Mouse (Mus musculus) liver, embryonic 14.5 days (tissue): ENCODE results near the gene Gpr182. TPM values are rescaled to one million over a fixed set of nuclear protein-coding genes. Genes with fewer than 3 reads are reported as not detected.
"Not testable (repeated sequence)": the region's sequence is repeated elsewhere in the genome, so short reads cannot be mapped to it uniquely, and the experiment has no call there.

ENCODE experiments used
- ATAC-seq: fragments of 200-750 bp; cut with Nextera tagmentation; 2 replicates; pipeline ENCODE4 v1.8.0; 2017; ENCODE audit warnings: moderate number of reproducible peaks, mild to moderate bottlenecking, moderate library complexity; ENCODE audit not compliant: insufficient read depth
- DNase-seq, 3 experiments: peaks; one replicate each; pipeline ENCODE4 v3.0.0-alpha.2; 2012 to 2013; ENCODE audit warnings: low read depth in 3 of 3, low spot score in 3 of 3
- H3K27ac ChIP-seq: fragments of 300-500 bp; sonication (generic); 2 replicates; pipeline ENCODE4 v1.5.1; 2014; ENCODE audit warnings: moderate library complexity, mild to moderate bottlenecking, control low read depth, inconsistent platforms
- H3K27me3 ChIP-seq: fragments of 300-500 bp; sonication (generic); 2 replicates; pipeline ENCODE4 v1.6.1; 2014; ENCODE audit warnings: mild to moderate bottlenecking, low read length, moderate library complexity; ENCODE audit not compliant: control insufficient read depth, insufficient read depth
- H3K36me3 ChIP-seq: fragments of 300-500 bp; sonication (generic); replicated peaks from 2 replicates; pipeline ENCODE4 v1.6.1; 2014; ENCODE audit warnings: low read depth; ENCODE audit not compliant: control insufficient read depth, insufficient read depth
- H3K4me1 ChIP-seq, 2 experiments: fragments of 200-500 bp in 1 of 2; fragments of 300-500 bp in 1 of 2; sonication (generic) in 1 of 2; replicated peaks; 2 replicates each; pipeline ENCODE4 v1.6.1; 2012 to 2014; ENCODE audit warnings: antibody characterized with exemption in 1 of 2, inconsistent platforms in 1 of 2, low read length in 1 of 2; ENCODE audit not compliant: control insufficient read depth in 2 of 2, insufficient read depth in 2 of 2
- H3K4me2 ChIP-seq: fragments of 300-500 bp; sonication (generic); 2 replicates; pipeline ENCODE4 v1.6.1; 2014; ENCODE audit warnings: low read depth, mild to moderate bottlenecking, control low read depth, moderate library complexity
- H3K4me3 ChIP-seq, 2 experiments: fragments of 200-500 bp in 1 of 2; fragments of 300-500 bp in 1 of 2; sonication (generic) in 1 of 2; 2 replicates each; pipeline ENCODE4 v1.5.1; 2012 to 2014; ENCODE audit warnings: low read depth in 2 of 2, low read length in 2 of 2, mild to moderate bottlenecking in 2 of 2, control low read depth in 1 of 2, inconsistent platforms in 1 of 2, moderate library complexity in 1 of 2; ENCODE audit not compliant: insufficient read depth in 1 of 2
- H3K9ac ChIP-seq: fragments of 300-500 bp; sonication (generic); replicated peaks from 2 replicates; pipeline ENCODE4 v1.6.1; 2014; ENCODE audit warnings: mild to moderate bottlenecking, control low read depth, moderate library complexity
- H3K9me3 ChIP-seq: fragments of 300-500 bp; sonication (generic); 2 replicates; pipeline ENCODE4 v1.6.1; 2016; ENCODE audit warnings: low read length, mixed read lengths; ENCODE audit not compliant: control insufficient read depth
- CTCF ChIP-seq: IDR thresholded peaks from 2 replicates; pipeline ENCODE4 v1.5.1; 2016; ENCODE audit warnings: antibody characterized with exemption, low read depth, control low read depth
- EP300 ChIP-seq: IDR thresholded peaks from 2 replicates; pipeline ENCODE4 v1.6.1; 2016; ENCODE audit warnings: antibody characterized with exemption, low read depth
- WGBS: fragments of 180-500 bp; shearing (Covaris S2); extraction: QIAGEN DNeasy Blood & Tissue Kit; methylation state at CpG from one replicate; pipeline ENCODE4 v1.1.7; 2014; ENCODE audit not compliant: insufficient replicate concordance; 5-methylcytosine and 5-hydroxymethylcytosine counted together
- polyA plus RNA-seq, 2 experiments: library from polyadenylated mRNA; depleted of rRNA in 1 of 2; stranded (reverse) in 1 of 2; unstranded in 1 of 2; fragments of >200 nt; fragmentation: Nextera tagmentation in 1 of 2; extraction: Ambion mirVana in 1 of 2; gene quantifications; 2 replicates each; pipeline versions ENCODE4 v1.2.1 to v1.2.3; 2012 to 2014

Gpr182 gene
- polyA plus RNA-seq (2012; rRNA removed) (9.1 and 11.5 TPM in 2 replicates), polyA plus RNA-seq (2014; fragmentation: Nextera tagmentation; extraction: Ambion mirVana) (3.7 and 4.3 TPM in 2 replicates)

DNA sequence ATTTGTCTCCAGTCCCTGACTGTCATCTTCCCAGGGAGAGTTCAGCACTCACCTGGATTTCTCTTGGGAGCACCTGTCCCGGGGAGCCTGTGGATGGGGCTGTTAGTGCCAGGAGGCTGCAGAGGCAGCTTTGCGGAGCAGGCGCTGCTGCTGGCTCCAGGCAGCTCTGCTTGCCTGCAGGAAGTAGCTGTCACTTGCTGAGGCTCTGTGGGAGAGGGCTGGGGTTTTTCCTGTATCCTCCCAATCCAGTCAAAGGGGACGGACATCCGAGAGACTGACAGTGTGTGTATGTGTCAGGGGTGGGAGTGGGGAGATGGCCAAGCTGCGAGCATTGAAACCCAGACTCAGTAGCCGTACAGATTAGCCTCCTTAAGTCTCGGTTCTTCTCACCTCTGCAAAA lies at the start of gene Gpr182:
Gene Gpr182, minus strand, starts transcription at position 185 of the 400 bp plus-strand sequence.
- Histone ChIP-seq H3K9ac (no peak within 1 kb of the TSS), H3K4me2 (peak within 1 kb of the TSS; percentile 29), H3K4me3 (peak within 1 kb of the TSS; percentile 18 to 38; a peak in 3 of 4 replicates), H3K27ac (no peak within 1 kb of the TSS), H3K36me3 (no peaks in the 10 kb centered on the region; the same call in 1 of the 2 replicates), H3K4me1 (peaks cover 10 to 30% of the 10 kb centered on the region in 2 experiments), H3K9me3 (no peaks in the 10 kb centered on the region), H3K27me3 (no peaks in the 10 kb centered on the region)
- WGBS: 28% methylated on average over 8 of the region's 8 CpGs
- ATAC-seq (no peak), DNase-seq (no peak)
- TF ChIP-seq CTCF (no peak), EP300 (no peak)

DNA sequence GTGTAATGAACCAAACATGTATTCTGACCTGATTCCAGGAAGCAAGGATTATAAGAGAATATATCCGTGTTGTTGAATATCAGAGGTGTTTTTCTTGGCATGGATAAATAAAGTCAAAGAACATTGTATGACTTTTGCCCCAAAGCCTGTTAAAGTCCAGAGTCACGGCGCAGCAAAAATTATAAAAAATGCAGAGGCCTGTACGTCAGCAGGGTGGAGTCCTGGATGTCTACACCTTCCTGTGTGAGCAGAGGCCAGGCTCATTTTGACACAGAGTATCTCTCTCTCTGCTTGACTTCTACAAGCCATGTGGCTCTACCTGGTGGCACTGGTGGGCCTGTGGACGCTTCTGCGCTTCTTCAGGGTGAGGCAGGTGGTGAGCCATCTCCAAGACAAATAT lies 49.4 kb upstream of the Gpr182 start, which contains the start of gene Rdh16:
Gene Rdh16, plus strand, starts transcription at position 262 of the 400 bp plus-strand sequence.
- DNase-seq (no peak), ATAC-seq (no peak)
- Histone ChIP-seq H3K36me3 (no peaks in the 10 kb centered on the region), H3K9ac (no peak within 1 kb of the TSS), H3K27ac (no peak within 1 kb of the TSS), H3K4me1 (no peaks in the 10 kb centered on the region), H3K27me3 (no peaks in the 10 kb centered on the region), H3K4me3 (no peak within 1 kb of the TSS), H3K4me2 (no peak within 1 kb of the TSS), H3K9me3 (no peaks in the 10 kb centered on the region; the same call in 1 of the 2 replicates)
- 60% methylated on average over 6 of the region's 6 CpGs for WGBS
- TF ChIP-seq EP300 (no peak), CTCF (no peak)

DNA sequence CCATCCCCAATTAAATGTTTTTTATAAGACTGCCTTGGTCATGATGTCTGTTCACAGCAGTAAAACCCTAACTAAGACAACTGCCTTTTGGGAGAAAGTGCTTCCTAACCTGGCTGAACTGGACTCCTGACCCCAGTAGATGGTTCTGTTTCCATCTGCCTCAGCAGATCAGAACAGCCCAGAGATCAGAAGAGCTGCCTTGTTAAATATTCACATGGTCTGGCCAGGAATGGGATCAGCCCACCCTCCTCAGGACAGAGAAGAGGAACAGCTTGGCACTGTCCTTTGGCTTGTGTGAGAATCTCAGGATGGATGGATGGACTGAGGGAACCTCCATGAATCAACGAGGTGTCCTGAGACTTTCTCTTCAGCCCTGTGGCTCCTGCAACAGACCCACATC lies 47.8 kb upstream of the Gpr182 start:
- no peak overlapping the region for H3K27ac ChIP-seq

DNA sequence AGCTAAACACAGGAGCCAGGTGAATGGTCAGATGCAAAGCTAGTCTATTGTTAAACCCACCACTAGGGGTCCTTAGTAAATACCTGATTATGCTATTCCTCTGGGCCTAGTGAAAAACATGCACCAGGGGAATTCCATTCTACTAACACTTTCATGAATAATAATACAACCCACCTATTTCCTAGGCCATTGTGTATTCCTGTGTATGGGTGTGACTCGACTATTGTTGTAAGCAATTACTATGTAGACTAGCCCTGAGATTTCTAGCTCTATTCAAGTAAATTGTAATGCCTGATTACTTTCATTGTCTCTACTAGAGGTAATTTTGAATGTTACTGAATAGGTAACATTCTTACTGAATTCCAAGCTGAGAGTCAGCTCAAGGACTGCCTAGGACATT lies 33.9 kb upstream of the Gpr182 start:
- not testable (repeated sequence) for H3K4me1 ChIP-seq, H3K36me3 ChIP-seq, H3K27me3 ChIP-seq, H3K9ac ChIP-seq, H3K9me3 ChIP-seq, H3K4me2 ChIP-seq, ATAC-seq, H3K27ac ChIP-seq, DNase-seq, H3K4me3 ChIP-seq
- 48% methylated on average over 1 of the region's 1 CpGs for WGBS

More for the DNA sequence above, 47.8 kb upstream of the Gpr182 start:
- 38% methylated on average over 1 of the region's 1 CpGs for WGBS
- TF ChIP-seq EP300: no peak
- TF ChIP-seq CTCF: no peak
- Histone ChIP-seq H3K9ac (no peak overlapping the region), H3K9me3 (no peaks in the 10 kb centered on the region; the same call in 1 of the 2 replicates), H3K27me3 (no peaks in the 10 kb centered on the region), H3K4me3 (no peak overlapping the region), H3K4me1 (no peaks in the 10 kb centered on the region), H3K36me3 (no peaks in the 10 kb centered on the region), H3K4me2 (no peak overlapping the region)
- DNase-seq (no peak), ATAC-seq (no peak)

GRCm38 (mm10) chr10:127782321-127782720 lies 30.8 kb upstream of the Gpr182 start:
- not testable (repeated sequence) for H3K4me3 ChIP-seq, H3K9me3 ChIP-seq, H3K27ac ChIP-seq, H3K9ac ChIP-seq, H3K4me2 ChIP-seq, ATAC-seq, DNase-seq, H3K36me3 ChIP-seq, H3K4me1 ChIP-seq, H3K27me3 ChIP-seq
- WGBS: 81% methylated on average over 17 of the region's 17 CpGs
